Mouse (Mus musculus): ENCODE measurements around the gene Fam169b. TPM values are rescaled to one million over a fixed set of nuclear protein-coding genes. Genes with fewer than 3 reads are reported as not detected.

The Fam169b gene
- total and polyA plus RNA-seq, 2 experiments: 21.8 to 25.8 TPM

DNA sequence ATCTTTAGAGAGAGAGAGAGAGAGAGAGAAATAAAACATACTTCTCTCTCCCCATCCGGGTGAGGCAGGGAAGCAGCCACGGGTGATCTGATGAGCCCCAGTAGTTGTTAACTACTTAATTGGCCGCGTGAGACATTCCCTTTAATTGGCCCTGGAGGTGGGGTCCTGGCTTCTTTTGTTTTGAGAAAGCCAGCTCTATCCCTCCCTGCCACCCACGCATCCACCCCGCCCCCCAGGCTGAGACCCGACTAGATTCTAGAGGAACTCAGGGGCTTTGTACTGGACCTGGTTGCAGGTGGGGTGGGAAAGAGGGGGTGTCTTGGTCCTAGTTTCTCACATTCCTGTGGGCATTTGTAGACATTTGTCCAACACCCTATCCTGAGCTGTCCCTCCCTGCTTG, 8.2 kb upstream of the Fam169b start:
- Histone ChIP-seq H3K4me3 (ENCODE audit: insufficient read depth, low read depth, low read length) (no peak overlapping the region), H3K9ac (ENCODE audit: low read depth, low read length) (no peak overlapping the region), H3K4me1 (ENCODE audit: control insufficient read depth, insufficient read depth, low read length) (no peaks in the 10 kb centered on the region), H3K27me3 (ENCODE audit: control insufficient read depth, insufficient read depth, low read length) (no peaks in the 10 kb centered on the region), H3K36me3 (ENCODE audit: control insufficient read depth, insufficient read depth, low read length) (0 out of 2 replicates have a peak, but pooled peaks cover 1% of the 10 kb centered on the region), H3K27ac (replicated peaks; ENCODE audit: insufficient read depth, low read depth, low read length) (no peak overlapping the region), H3K79me2 (ENCODE audit: control insufficient read depth, insufficient read depth, low read length) (no peaks in the 10 kb centered on the region)
- no peak for DNase-seq (ENCODE audit: extremely low read depth, low read depth, low spot score)
- 62% methylated on average over 7 of the region's 7 CpGs for WGBS
- no peak for TF ChIP-seq POLR2A (IDR thresholded peaks at IDR 0.05; ENCODE audit: extremely low read depth, insufficient read depth, low read length)
- TF ChIP-seq CTCF (IDR thresholded peaks at IDR 0.05; ENCODE audit: low read depth, low read length): no peak

DNA sequence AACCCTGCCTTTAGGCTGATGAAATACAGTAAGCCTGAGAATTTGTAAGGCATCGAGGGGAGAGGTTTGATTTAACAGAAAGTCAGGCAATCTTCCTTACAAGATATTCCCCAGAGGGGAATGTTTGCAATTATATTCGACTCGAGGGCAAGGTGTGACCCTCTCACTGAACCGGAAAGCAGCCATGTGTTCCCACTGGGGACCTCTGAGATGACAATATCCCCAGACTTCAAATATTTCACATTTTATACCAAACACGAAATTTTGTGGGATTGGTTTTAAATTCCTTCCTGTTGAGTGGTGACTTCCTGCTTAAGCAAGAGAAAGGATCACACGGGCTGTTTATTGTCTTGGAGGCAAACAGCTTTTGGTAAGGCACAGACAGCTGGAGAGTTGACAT, 6.9 kb upstream of the Fam169b start:
- Histone ChIP-seq H3K27ac (replicated peaks; ENCODE audit: insufficient read depth, low read depth, low read length) (no peak overlapping the region), H3K9ac (ENCODE audit: low read depth, low read length) (no peak overlapping the region), H3K36me3 (ENCODE audit: control insufficient read depth, insufficient read depth, low read length) (0 out of 2 replicates have a peak, but pooled peaks cover 1% of the 10 kb centered on the region), H3K4me1 (ENCODE audit: control insufficient read depth, insufficient read depth, low read length) (peaks cover 2% of the 10 kb centered on the region; the same call in 1 of the 2 replicates), H3K27me3 (ENCODE audit: control insufficient read depth, insufficient read depth, low read length) (no peaks in the 10 kb centered on the region), H3K79me2 (ENCODE audit: control insufficient read depth, insufficient read depth, low read length) (no peaks in the 10 kb centered on the region), H3K4me3 (ENCODE audit: insufficient read depth, low read depth, low read length) (no peak overlapping the region)
- WGBS: 57% methylated on average over 6 of the region's 6 CpGs
- TF ChIP-seq CTCF (IDR thresholded peaks at IDR 0.05; ENCODE audit: low read depth, low read length) (no peak), POLR2A (IDR thresholded peaks at IDR 0.05; ENCODE audit: extremely low read depth, insufficient read depth, low read length) (no peak)
- no peak for DNase-seq (ENCODE audit: extremely low read depth, low read depth, low spot score)

- Histone ChIP-seq H3K4me3 (ENCODE audit: insufficient read depth, low read depth, low read length) (no peak overlapping the region), H3K36me3 (ENCODE audit: control insufficient read depth, insufficient read depth, low read length) (0 out of 2 replicates have a peak, but pooled peaks cover 1% of the 10 kb centered on the region), H3K27me3 (ENCODE audit: control insufficient read depth, insufficient read depth, low read length) (no peaks in the 10 kb centered on the region), H3K9ac (ENCODE audit: low read depth, low read length) (peak overlapping the region; percentile 39), H3K4me1 (ENCODE audit: control insufficient read depth, insufficient read depth, low read length) (peaks cover 4% of the 10 kb centered on the region; the same call in 1 of the 2 replicates), H3K27ac (replicated peaks; ENCODE audit: insufficient read depth, low read depth, low read length) (peak overlapping the region; percentile 20; the same call in 1 of the 2 replicates), H3K79me2 (ENCODE audit: control insufficient read depth, insufficient read depth, low read length) (no peaks in the 10 kb centered on the region)
- peak; percentile 55 for DNase-seq (ENCODE audit: extremely low read depth, low read depth, low spot score)
- TF ChIP-seq CTCF (IDR thresholded peaks at IDR 0.05; ENCODE audit: low read depth, low read length) (no peak), POLR2A (IDR thresholded peaks at IDR 0.05; ENCODE audit: extremely low read depth, insufficient read depth, low read length) (no peak)
- WGBS: 26% methylated on average over 4 of the region's 4 CpGs
Observed at GRCm38 (mm10) chr7:68270551-68270950, 3.1 kb upstream of the Fam169b start.

GRCm38 (mm10) chr7:68271816-68272215, 1.8 kb upstream of the Fam169b start:
- no peaks in the 10 kb centered on the region for H3K79me2 ChIP-seq (ENCODE audit: control insufficient read depth, insufficient read depth, low read length)
- H3K27me3 ChIP-seq (ENCODE audit: control insufficient read depth, insufficient read depth, low read length): no peaks in the 10 kb centered on the region
- 94% methylated on average over 6 of the region's 6 CpGs for WGBS
- TF ChIP-seq POLR2A (IDR thresholded peaks at IDR 0.05; ENCODE audit: extremely low read depth, insufficient read depth, low read length) (no peak), CTCF (IDR thresholded peaks at IDR 0.05; ENCODE audit: low read depth, low read length) (no peak)
- 0 out of 2 replicates have a peak, but pooled peaks cover 1% of the 10 kb centered on the region for H3K36me3 ChIP-seq (ENCODE audit: control insufficient read depth, insufficient read depth, low read length)
- peaks cover 4% of the 10 kb centered on the region; the same call in 1 of the 2 replicates for H3K4me1 ChIP-seq (ENCODE audit: control insufficient read depth, insufficient read depth, low read length)
- H3K4me3 ChIP-seq (ENCODE audit: insufficient read depth, low read depth, low read length): no peak overlapping the region
- H3K9ac ChIP-seq (ENCODE audit: low read depth, low read length): no peak overlapping the region
- no peak for DNase-seq (ENCODE audit: extremely low read depth, low read depth, low spot score)
- no peak overlapping the region; the same call in 1 of the 2 replicates for H3K27ac ChIP-seq (replicated peaks; ENCODE audit: insufficient read depth, low read depth, low read length)

DNA sequence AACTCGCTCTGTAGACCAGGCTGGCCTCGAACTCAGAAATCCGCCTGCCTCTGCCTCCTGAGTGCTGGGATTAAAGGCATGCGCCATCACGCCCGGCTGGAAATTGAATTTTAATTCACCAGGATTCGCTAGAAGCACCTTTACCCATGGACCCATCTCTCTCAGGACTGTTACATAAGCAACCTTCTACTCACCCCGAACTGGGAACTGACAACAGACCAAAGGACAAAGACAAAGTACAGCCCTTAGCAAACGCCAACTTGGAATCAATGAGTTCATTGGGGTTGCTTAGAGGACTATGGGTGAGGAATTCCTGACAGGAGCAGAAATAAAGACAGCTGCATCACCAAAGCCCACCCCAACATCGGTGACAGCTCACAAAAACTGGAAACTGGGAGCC, 1.0 kb upstream of the Fam169b start:
- peak overlapping the region; percentile 77 for H3K9ac ChIP-seq (ENCODE audit: low read depth, low read length)
- peak; percentile 99 for DNase-seq (ENCODE audit: extremely low read depth, low read depth, low spot score)
- H3K27me3 ChIP-seq (ENCODE audit: control insufficient read depth, insufficient read depth, low read length): no peaks in the 10 kb centered on the region
- TF ChIP-seq CTCF (IDR thresholded peaks at IDR 0.05; ENCODE audit: low read depth, low read length) (no peak), POLR2A (IDR thresholded peaks at IDR 0.05; ENCODE audit: extremely low read depth, insufficient read depth, low read length) (no peak)
- 0 out of 2 replicates have a peak, but pooled peaks cover 1% of the 10 kb centered on the region for H3K36me3 ChIP-seq (ENCODE audit: control insufficient read depth, insufficient read depth, low read length)
- H3K27ac ChIP-seq (replicated peaks; ENCODE audit: insufficient read depth, low read depth, low read length): peak overlapping the region; percentile 95
- H3K79me2 ChIP-seq (ENCODE audit: control insufficient read depth, insufficient read depth, low read length): peaks cover 5% of the 10 kb centered on the region; the same call in 1 of the 2 replicates
- peaks cover 4% of the 10 kb centered on the region; the same call in 1 of the 2 replicates for H3K4me1 ChIP-seq (ENCODE audit: control insufficient read depth, insufficient read depth, low read length)
- H3K4me3 ChIP-seq (ENCODE audit: insufficient read depth, low read depth, low read length): peak overlapping the region; percentile 20
- WGBS: 41% methylated on average over 10 of the region's 10 CpGs

DNA sequence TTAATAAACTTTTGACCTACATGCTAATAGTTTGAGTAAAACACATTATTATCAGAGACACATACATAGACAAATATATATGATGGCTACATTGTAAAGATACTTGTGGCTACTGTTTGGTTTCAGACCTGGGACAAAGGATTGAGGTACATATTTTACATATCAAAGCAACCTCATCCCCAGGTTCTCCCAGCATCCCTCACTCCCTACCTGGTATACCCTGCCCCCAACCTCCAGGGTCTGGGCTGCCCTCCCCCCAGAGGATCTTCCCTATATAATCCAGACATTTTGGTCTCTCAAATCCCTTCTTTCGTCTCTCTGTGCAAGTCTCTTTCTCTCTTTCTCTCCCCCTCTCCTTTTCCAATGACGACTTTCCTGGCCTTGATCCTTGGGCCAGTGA, 579 bp downstream of the Fam169b start:
- Histone ChIP-seq H3K36me3 (ENCODE audit: control insufficient read depth, insufficient read depth, low read length) (0 out of 2 replicates have a peak, but pooled peaks cover 1% of the 10 kb centered on the region), H3K79me2 (ENCODE audit: control insufficient read depth, insufficient read depth, low read length) (peaks cover 14% of the 10 kb centered on the region; the same call in 1 of the 2 replicates), H3K27ac (replicated peaks; ENCODE audit: insufficient read depth, low read depth, low read length) (peak overlapping the region; percentile 95), H3K9ac (ENCODE audit: low read depth, low read length) (peak overlapping the region; percentile 93), H3K27me3 (ENCODE audit: control insufficient read depth, insufficient read depth, low read length) (no peaks in the 10 kb centered on the region), H3K4me1 (ENCODE audit: control insufficient read depth, insufficient read depth, low read length) (peaks cover 12% of the 10 kb centered on the region; the same call in 1 of the 2 replicates), H3K4me3 (ENCODE audit: insufficient read depth, low read depth, low read length) (peak overlapping the region; percentile 91)
- peak; percentile 70 for DNase-seq (ENCODE audit: extremely low read depth, low read depth, low spot score)
- no peak for TF ChIP-seq CTCF (IDR thresholded peaks at IDR 0.05; ENCODE audit: low read depth, low read length)
- TF ChIP-seq POLR2A (IDR thresholded peaks at IDR 0.05; ENCODE audit: extremely low read depth, insufficient read depth, low read length): no peak
- WGBS: 23% methylated on average over 2 of the region's 2 CpGs

Data from liver, adult 2 months (tissue).